Mouse (Mus musculus) MEL (cell line): ENCODE data around the gene Kcna5.

Experiments
- SMC3 ChIP-seq: IDR thresholded peaks from 2 replicates; pipeline ENCODE4 v1.6.1; 2011; ENCODE audit warnings: low read depth, low read length, improper control_type of control experiment
- ZKSCAN1 ChIP-seq: IDR thresholded peaks from 2 replicates; pipeline ENCODE4 v1.6.1; 2012; ENCODE audit warnings: low read depth, mild to moderate bottlenecking, inconsistent platforms, low read length, improper control_type of control experiment, moderate library complexity

DNA sequence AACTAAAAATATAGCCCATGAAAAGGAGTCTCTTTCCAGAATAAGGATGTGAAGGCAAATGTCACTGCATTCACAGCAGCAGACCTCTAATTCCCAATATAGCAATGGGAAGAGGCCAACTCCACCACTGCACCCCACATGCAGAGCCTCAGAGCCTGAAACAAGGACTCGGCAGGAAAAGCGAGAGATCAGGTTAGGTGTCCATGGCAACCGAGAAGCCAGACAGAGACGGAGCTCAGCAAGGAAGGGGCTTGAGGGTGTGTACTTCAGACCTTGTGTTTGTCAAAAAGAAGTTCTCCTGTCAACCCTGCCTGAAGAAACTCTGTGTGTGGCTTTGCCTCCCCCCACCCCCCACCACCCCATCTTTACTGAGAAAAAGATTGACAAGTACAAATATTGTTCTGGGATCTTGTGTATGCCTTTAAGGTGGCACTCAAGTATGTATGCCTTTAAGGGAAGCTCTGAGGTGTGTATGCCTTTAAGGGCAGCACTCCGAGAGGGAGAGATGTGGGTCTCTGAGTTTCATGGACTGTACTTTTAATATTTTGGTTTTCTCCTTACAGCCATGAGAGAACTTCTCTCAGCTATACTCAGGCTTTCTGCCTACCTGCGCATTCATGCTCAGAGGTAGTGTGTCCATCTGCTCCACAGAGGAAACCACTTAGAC is 37.9 kb downstream of the Kcna5 start:
- TF ChIP-seq SMC3, result no peak
- no peak for TF ChIP-seq ZKSCAN1
